Comparison of ENCODE assay signal across 9 mouse cellular contexts in genomic region chr3:122461512-122461881, GRCm38 (mm10).
DNase-seq lines count a peak whose midpoint lies in the region; ATAC-seq and TF ChIP-seq lines count a peak whose summit lies in the region.
"Had no signal": no experiment of that assay in that cellular context is flagged by ENCODE, and none has a peak within 500 bp of the region (broad histone marks: within the 10 kb centered on the region; RNA-seq: fewer than 3 reads in every experiment).

No protein-coding gene starts in this region.

- no peak for DNase-seq in frontal cortex, postnatal 36 days (ENCODE audit: low spot score in 2 of 2)
- no peak for DNase-seq in stomach, postnatal 0 days (ENCODE audit: low spot score)
- DNase-seq in cerebellum, postnatal 14 days, result no peak
- no peak for DNase-seq in liver
- no peak for DNase-seq in cerebellum, postnatal 10 days

- no peak overlapping the region for H3K9ac ChIP-seq in stomach, embryonic 14.5 days (replicated peaks; ENCODE audit: low read depth, low read length)
- no peak overlapping the region for H3K9ac ChIP-seq in stomach, postnatal 0 days (ENCODE audit: low read length)
- no peak overlapping the region for H3K9ac ChIP-seq in midbrain, embryonic 12.5 days (replicated peaks)

- peak; percentile 17; the same call in 1 of the 2 replicates for ATAC-seq in frontal cortex, adult (ENCODE audit: low TSS enrichment)
- no peak for ATAC-seq in stomach, embryonic 14.5 days (ENCODE audit: insufficient number of reproducible peaks, insufficient read depth, low FRiP score, low read depth)
- no peak for ATAC-seq in stomach, postnatal 0 days (ENCODE audit: low FRiP score, low TSS enrichment)
- no peak for ATAC-seq in midbrain, embryonic 12.5 days (ENCODE audit: low FRiP score, low read depth)

- H3K4me1 ChIP-seq in stomach, embryonic 14.5 days (ENCODE audit: control insufficient read depth, insufficient read depth, low read length), result peaks cover 16% of the 10 kb centered on the region
- 0 out of 2 replicates have a peak, but pooled peaks cover 3% of the 10 kb centered on the region for H3K4me1 ChIP-seq in stomach, postnatal 0 days (replicated peaks; ENCODE audit: control insufficient read depth, insufficient read depth)
- peaks cover 52% of the 10 kb centered on the region for H3K4me1 ChIP-seq in midbrain, embryonic 12.5 days

- WGBS in stomach, embryonic 14.5 days, result 72% methylated on average over 11 of the region's 11 CpGs
- 70% methylated on average over 11 of the region's 11 CpGs for WGBS in stomach, postnatal 0 days
- 35% methylated on average over 11 of the region's 11 CpGs for WGBS in midbrain, embryonic 12.5 days

- H3K4me2 ChIP-seq in stomach, embryonic 14.5 days (replicated peaks; ENCODE audit: low read depth, low read length), result no peak overlapping the region
- no peak overlapping the region for H3K4me2 ChIP-seq in stomach, postnatal 0 days (replicated peaks; ENCODE audit: low read depth)
- peak overlapping the region; percentile 26 for H3K4me2 ChIP-seq in midbrain, embryonic 12.5 days (replicated peaks)

- TF ChIP-seq CTCF in stomach, postnatal 0 days (IDR thresholded peaks at IDR 0.05; ENCODE audit: low read depth), result no peak

- H3K36me3 ChIP-seq in stomach, embryonic 14.5 days (ENCODE audit: control insufficient read depth, insufficient read depth, low read length), result no peaks in the 10 kb centered on the region
- H3K36me3 ChIP-seq in stomach, postnatal 0 days (ENCODE audit: control insufficient read depth, insufficient read depth, low read length), result no peaks in the 10 kb centered on the region
- no peaks in the 10 kb centered on the region for H3K36me3 ChIP-seq in midbrain, embryonic 12.5 days

- no peak for TF ChIP-seq EP300 in stomach, postnatal 0 days (optimal IDR thresholded peaks at IDR 0.05)

- peak overlapping the region; percentile 48; the same call in 1 of the 2 replicates for H3K27ac ChIP-seq in stomach, embryonic 14.5 days (ENCODE audit: low read length)
- H3K27ac ChIP-seq in stomach, postnatal 0 days (replicated peaks), result no peak overlapping the region
- peak overlapping the region; percentile 87 for H3K27ac ChIP-seq in midbrain, embryonic 12.5 days (replicated peaks)
- H3K27ac ChIP-seq: macrophage had no signal

- H3K9me3 ChIP-seq in stomach, embryonic 14.5 days (ENCODE audit: control insufficient read depth, low read depth, low read length), result no peaks in the 10 kb centered on the region
- H3K9me3 ChIP-seq in stomach, postnatal 0 days (ENCODE audit: control insufficient read depth, low read length), result no peaks in the 10 kb centered on the region
- no peaks in the 10 kb centered on the region for H3K9me3 ChIP-seq in midbrain, embryonic 12.5 days

- no peaks in the 10 kb centered on the region for H3K27me3 ChIP-seq in stomach, embryonic 14.5 days (ENCODE audit: control insufficient read depth, insufficient read depth, low read length)
- H3K27me3 ChIP-seq in stomach, postnatal 0 days (ENCODE audit: control insufficient read depth, insufficient read depth, low read length), result no peaks in the 10 kb centered on the region
- H3K27me3 ChIP-seq in midbrain, embryonic 12.5 days, result 0 out of 2 replicates have a peak, but pooled peaks cover 8% of the 10 kb centered on the region

- no peak overlapping the region for H3K4me3 ChIP-seq in stomach, embryonic 14.5 days (ENCODE audit: low read depth, low read length)
- H3K4me3 ChIP-seq in stomach, postnatal 0 days (ENCODE audit: low read depth, low read length), result no peak overlapping the region
- no peak overlapping the region for H3K4me3 ChIP-seq in midbrain, embryonic 12.5 days
